Mouse (Mus musculus) megakaryocyte, embryonic 14.5 days (primary cell): ENCODE results near the gene Siglec1. TPM values are rescaled to one million over a fixed set of nuclear protein-coding genes. Genes with fewer than 3 reads are reported as not detected.

Source experiments
- H3K27me3 ChIP-seq: replicated peaks from 2 replicates; pipeline ENCODE3; 2012; ENCODE audit warnings: inconsistent platforms
- H3K36me3 ChIP-seq: replicated peaks from 2 replicates; pipeline ENCODE3; 2012; ENCODE audit warnings: low read length, inconsistent platforms, mixed read lengths
- H3K4me1 ChIP-seq: 2 replicates; pipeline ENCODE4 v1.6.1; 2012; ENCODE audit warnings: inconsistent platforms
- H3K4me3 ChIP-seq: replicated peaks from 2 replicates; pipeline ENCODE3; 2012; ENCODE audit warnings: moderate library complexity, mild to moderate bottlenecking, inconsistent platforms
- H3K9me3 ChIP-seq: 2 replicates; pipeline ENCODE4 v1.6.1; 2012; ENCODE audit warnings: inconsistent platforms
- FLI1 ChIP-seq: IDR thresholded peaks from 2 replicates; pipeline ENCODE4 v1.6.1; 2012; ENCODE audit warnings: low read length, inconsistent platforms, mixed read lengths
- GATA1 ChIP-seq: IDR thresholded peaks from 3 replicates; pipeline ENCODE4 v1.6.1; 2012; ENCODE audit warnings: mixed read lengths, low read length, inconsistent platforms, borderline replicate concordance
- polyA plus RNA-seq: library from polyadenylated mRNA; stranded (reverse); fragments of >175 nt; gene quantifications from 2 replicates; pipeline ENCODE4 v1.2.3, GENCODE M21; 2012; ENCODE audit warnings: low replicate concordance; ENCODE audit not compliant: insufficient read depth

Siglec1 gene
- polyA plus RNA-seq, 1 experiment, result 11.8 TPM

- peaks cover 51% of the 10 kb centered on the region for H3K4me1 ChIP-seq
- no peaks in the 10 kb centered on the region for H3K36me3 ChIP-seq
- peaks cover 94% of the 10 kb centered on the region for H3K27me3 ChIP-seq
- TF ChIP-seq FLI1 (no peak), GATA1 (no peak)
- peak overlapping the region; percentile 89 for H3K4me3 ChIP-seq
- no peaks in the 10 kb centered on the region for H3K9me3 ChIP-seq
Observed at GRCm38 (mm10) chr2:131054646-131055264, 31.8 kb downstream of the Siglec1 start.

GRCm38 (mm10) chr2:131053851-131054645 is 32.5 kb downstream of the Siglec1 start:
- H3K4me1 ChIP-seq, result peaks cover 51% of the 10 kb centered on the region
- peak overlapping the region; percentile 89 for H3K4me3 ChIP-seq
- TF ChIP-seq FLI1, result no peak
- TF ChIP-seq GATA1, result no peak
- H3K36me3 ChIP-seq, result no peaks in the 10 kb centered on the region
- peaks cover 87% of the 10 kb centered on the region for H3K27me3 ChIP-seq
- no peaks in the 10 kb centered on the region for H3K9me3 ChIP-seq

DNA sequence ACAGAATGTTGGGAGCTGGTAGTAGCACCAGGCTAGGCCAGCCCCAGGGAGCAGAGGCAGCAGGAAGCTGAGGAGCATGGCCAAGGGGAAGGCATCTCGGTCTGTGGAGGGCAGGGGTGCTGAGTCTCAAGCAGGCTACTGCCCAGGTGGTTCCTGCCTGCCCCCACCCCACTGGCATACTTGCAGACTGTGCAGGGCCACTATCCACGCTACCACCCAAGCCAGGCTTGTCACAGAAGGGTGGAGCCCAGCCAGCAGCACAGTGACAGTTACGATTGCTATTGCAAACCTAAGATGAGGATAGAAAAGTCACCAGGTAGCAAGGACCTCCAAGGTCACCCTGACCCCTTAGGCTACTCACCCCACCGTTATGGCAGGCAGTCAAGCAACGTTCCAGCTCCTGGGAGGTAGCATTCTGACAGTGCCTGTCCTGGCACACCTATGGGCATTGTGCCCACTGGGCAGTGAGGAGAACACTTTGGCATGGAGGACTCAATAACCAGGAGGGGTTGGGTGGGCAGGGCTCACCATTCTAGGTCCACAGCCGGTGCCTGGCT is 33.6 kb downstream of the Siglec1 start:
- H3K27me3 ChIP-seq, result peaks cover 76% of the 10 kb centered on the region
- H3K4me3 ChIP-seq, result peak overlapping the region; percentile 51
- peaks cover 51% of the 10 kb centered on the region for H3K4me1 ChIP-seq
- H3K36me3 ChIP-seq, result no peaks in the 10 kb centered on the region
- no peaks in the 10 kb centered on the region for H3K9me3 ChIP-seq
- TF ChIP-seq FLI1 (no peak), GATA1 (no peak)

- Histone ChIP-seq H3K36me3 (no peaks in the 10 kb centered on the region), H3K4me3 (no peak overlapping the region), H3K9me3 (no peaks in the 10 kb centered on the region), H3K4me1 (peaks cover 50% of the 10 kb centered on the region), H3K27me3 (peaks cover 74% of the 10 kb centered on the region)
- no peak for TF ChIP-seq GATA1
- TF ChIP-seq FLI1, result no peak
Observed at GRCm38 (mm10) chr2:131052043-131052442, 34.5 kb downstream of the Siglec1 start.

DNA sequence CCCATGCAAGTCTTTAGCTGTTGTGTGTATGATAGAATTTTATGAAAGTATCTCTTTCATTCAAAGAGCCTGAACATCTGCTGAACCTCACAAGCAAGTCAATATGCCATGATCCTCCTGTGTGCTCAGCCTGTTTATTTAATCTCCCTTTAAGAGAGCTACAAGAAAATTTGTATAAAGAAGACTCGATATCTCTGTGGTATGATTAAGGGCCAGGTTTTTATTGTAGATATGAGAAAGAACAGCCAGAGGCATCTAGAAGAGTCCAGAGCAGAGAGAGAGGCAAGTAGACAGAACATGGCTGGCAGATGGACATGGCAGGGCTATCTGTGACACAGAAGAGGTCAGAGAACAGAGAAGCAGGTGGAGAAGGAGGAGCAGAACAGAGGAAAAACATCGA is 40.5 kb downstream of the Siglec1 start:
- Histone ChIP-seq H3K4me1 (peaks cover 16% of the 10 kb centered on the region), H3K36me3 (no peaks in the 10 kb centered on the region), H3K4me3 (no peak overlapping the region), H3K9me3 (no peaks in the 10 kb centered on the region), H3K27me3 (peaks cover 67% of the 10 kb centered on the region)
- TF ChIP-seq FLI1 (no peak), GATA1 (no peak)

DNA sequence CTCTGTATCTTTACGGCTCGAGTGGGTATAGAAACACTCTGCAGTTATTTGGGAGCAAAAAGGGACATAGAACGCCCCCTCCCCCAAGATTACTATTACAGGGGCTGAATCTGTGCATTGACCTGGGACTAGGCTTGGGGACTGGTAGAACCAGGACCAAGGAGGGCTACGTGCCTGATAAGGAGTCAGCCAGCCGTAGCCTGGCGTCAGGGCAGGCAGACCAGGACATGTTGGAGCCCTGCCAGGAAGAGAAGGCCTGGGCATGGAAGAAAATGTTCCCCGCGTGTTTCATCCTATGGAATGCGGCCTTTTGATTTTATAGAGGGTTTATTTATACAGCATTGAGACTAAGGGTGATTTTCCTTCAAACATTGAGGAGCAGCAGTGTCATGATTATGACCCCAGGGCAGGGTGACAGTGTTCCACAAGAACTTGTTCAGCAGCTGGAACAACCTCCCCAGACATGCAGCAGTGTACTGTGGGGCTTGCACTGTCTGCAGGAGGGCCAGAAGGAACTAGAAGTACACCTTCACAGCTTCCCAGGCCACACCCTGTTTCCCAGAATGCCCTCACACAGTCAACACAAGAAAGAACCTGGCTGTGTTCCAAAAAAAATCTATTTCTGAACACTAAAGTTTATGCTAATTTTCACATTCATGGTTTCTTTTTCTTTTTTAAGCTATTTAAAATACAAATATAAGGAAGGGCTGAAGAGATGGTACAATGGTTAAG is 41.4 kb downstream of the Siglec1 start:
- Histone ChIP-seq H3K4me3 (no peak overlapping the region), H3K36me3 (no peaks in the 10 kb centered on the region), H3K4me1 (peaks cover 20% of the 10 kb centered on the region), H3K9me3 (no peaks in the 10 kb centered on the region), H3K27me3 (peaks cover 67% of the 10 kb centered on the region)
- TF ChIP-seq GATA1 (no peak), FLI1 (no peak)

DNA sequence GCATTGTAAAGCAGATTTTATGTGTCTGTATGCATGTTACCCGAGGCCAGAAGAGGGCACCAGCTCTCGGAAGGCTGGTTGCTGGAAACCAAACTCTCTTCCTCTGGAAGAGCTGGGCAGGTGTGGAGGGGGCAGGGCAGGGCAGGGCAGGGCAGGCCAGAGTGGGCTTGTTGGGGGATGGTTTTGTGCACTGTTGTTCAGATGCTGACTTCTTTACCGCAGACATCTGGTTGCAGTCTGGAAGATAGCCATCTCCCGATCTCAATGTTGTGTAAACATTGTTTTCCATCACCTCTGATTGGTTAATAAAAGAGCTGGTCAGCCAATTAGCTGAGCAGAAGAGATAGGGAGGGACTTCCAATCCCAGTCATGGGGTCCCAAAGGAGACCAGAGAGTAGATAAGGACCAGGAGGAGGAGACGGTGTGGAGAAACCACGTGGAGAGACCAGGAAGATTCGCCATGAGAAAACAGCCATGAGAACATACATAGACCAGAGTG is 42.2 kb downstream of the Siglec1 start:
- Histone ChIP-seq H3K36me3 (no peaks in the 10 kb centered on the region), H3K27me3 (peaks cover 72% of the 10 kb centered on the region), H3K4me1 (peaks cover 24% of the 10 kb centered on the region), H3K4me3 (no peak overlapping the region), H3K9me3 (no peaks in the 10 kb centered on the region)
- TF ChIP-seq GATA1 (no peak), FLI1 (no peak)

GRCm38 (mm10) chr2:131042988-131043387 is 43.6 kb downstream of the Siglec1 start, which contains the start of gene Gfra4:
TSS of gene Gfra4 (minus strand) at chr2:131043088.
- no peaks in the 10 kb centered on the region for H3K36me3 ChIP-seq
- H3K9me3 ChIP-seq, result no peaks in the 10 kb centered on the region
- H3K27me3 ChIP-seq, result peaks cover 84% of the 10 kb centered on the region
- H3K4me1 ChIP-seq, result peaks cover 31% of the 10 kb centered on the region
- TF ChIP-seq GATA1 (no peak), FLI1 (no peak)
- no peak within 1 kb of the TSS for H3K4me3 ChIP-seq
